Mouse (Mus musculus): ENCODE measurements at regions not wholly inside any gene's neighbourhood (a gene's known extent, or its start where the extent isn't known, plus 50 kb on each side); places are given as distances from the start of the nearest gene placed in this dataset.

DNA sequence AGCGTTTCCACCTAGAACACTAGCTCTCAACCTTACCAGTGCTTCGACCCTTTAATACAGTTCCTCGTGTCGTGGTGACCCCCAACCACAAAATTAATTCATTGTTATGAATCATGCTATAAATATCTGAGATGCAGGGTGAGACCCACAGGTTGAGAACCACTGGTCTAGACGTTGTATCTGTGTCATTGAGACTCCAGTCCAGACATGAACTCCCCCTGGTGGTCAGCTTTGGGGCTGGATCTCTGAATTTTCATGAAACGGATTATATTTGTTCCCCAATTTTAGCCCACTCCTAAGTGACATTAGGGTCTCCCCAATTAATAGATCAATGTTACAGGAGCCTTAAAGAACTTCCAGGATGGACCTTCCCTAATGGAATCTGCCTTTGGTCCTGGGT lies 81.3 kb upstream of the Tmem150c start:
- 76% methylated on average over 6 of the region's 6 CpGs for WGBS
- Histone ChIP-seq H3K9ac (no peak overlapping the region), H3K4me3 (no peak overlapping the region), H3K9me3 (no peaks in the 10 kb centered on the region), H3K27ac (no peak overlapping the region), H3K36me3 (no peaks in the 10 kb centered on the region), H3K4me2 (no peak overlapping the region), H3K4me1 (no peaks in the 10 kb centered on the region; the same call in 1 of the 2 replicates), H3K27me3 (no peaks in the 10 kb centered on the region; the same call in 1 of the 2 replicates)
- ATAC-seq (ENCODE audit: insufficient number of reproducible peaks, insufficient read depth, low FRiP score, low TSS enrichment, low read depth): no peak

DNA sequence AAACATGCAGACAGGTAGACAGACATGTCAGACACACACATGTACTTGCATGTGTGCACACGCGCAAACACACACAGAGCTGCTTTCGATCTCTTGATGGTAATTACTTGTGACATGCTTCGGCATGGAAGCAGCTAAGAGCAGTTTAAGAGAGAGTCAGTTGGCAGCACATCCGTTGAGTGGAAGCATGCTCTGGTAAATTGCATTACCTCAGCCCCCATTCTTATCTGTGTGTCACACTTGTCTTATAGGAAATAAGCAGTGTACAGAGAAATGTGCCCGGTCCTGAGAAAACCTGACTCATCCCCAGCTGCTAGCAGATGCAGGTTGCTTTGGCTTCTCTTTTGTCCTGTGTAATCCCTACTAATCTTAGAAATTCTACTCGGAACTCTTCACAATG lies 80.0 kb upstream of the Tmem150c start:
- Histone ChIP-seq H3K9me3 (no peaks in the 10 kb centered on the region), H3K4me1 (peaks cover 2% of the 10 kb centered on the region; the same call in 1 of the 2 replicates), H3K36me3 (no peaks in the 10 kb centered on the region), H3K27ac (no peak overlapping the region), H3K4me3 (no peak overlapping the region), H3K27me3 (no peaks in the 10 kb centered on the region), H3K9ac (no peak overlapping the region), H3K4me2 (no peak overlapping the region)
- 50% methylated on average over 7 of the region's 7 CpGs for WGBS
- ATAC-seq (ENCODE audit: insufficient number of reproducible peaks, insufficient read depth, low FRiP score, low TSS enrichment, low read depth): no peak

DNA sequence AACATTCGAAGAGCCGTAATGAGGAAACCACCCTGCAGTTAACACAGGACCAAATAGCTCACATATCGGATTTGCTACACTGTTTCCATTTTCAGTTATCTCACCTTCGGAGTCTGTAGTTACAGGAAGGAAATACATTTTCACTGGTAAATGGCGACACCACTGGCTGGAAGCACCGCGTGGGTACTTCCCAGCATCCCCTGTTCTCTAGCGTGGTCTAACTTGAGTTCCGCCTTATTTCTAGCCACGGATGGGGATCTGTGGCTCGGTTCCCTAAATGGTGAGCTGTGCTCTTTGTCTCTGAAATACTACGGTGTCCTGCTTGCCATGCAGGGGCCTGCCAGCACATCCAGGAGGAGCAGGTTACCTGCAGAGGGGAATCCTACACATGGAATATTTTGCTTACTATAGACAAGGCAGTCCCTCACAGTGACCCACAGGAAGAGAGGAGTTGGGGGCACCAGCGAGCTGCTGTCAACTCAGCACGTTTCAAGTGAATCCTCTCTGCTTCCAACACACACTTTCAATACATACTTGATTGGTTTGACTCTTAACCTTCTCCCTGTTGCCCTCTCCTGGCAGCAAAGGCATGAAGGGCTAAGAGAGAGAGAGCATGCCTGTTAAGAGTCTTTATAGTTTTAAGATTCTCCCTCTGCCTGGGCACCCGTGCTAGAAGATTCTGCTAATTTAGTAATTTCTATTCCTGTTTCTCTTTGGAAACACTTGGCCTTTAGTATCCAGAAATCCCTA lies 78.9 kb upstream of the Tmem150c start:
- H3K4me2 ChIP-seq: no peak overlapping the region
- H3K9me3 ChIP-seq: no peaks in the 10 kb centered on the region
- ATAC-seq (ENCODE audit: insufficient number of reproducible peaks, insufficient read depth, low FRiP score, low TSS enrichment, low read depth): no peak
- no peaks in the 10 kb centered on the region for H3K36me3 ChIP-seq
- H3K27ac ChIP-seq: no peak overlapping the region
- H3K4me3 ChIP-seq: no peak overlapping the region
- WGBS: 78% methylated on average over 15 of the region's 15 CpGs
- no peaks in the 10 kb centered on the region for H3K27me3 ChIP-seq
- peaks cover 2% of the 10 kb centered on the region; the same call in 1 of the 2 replicates for H3K4me1 ChIP-seq
- H3K9ac ChIP-seq: no peak overlapping the region

DNA sequence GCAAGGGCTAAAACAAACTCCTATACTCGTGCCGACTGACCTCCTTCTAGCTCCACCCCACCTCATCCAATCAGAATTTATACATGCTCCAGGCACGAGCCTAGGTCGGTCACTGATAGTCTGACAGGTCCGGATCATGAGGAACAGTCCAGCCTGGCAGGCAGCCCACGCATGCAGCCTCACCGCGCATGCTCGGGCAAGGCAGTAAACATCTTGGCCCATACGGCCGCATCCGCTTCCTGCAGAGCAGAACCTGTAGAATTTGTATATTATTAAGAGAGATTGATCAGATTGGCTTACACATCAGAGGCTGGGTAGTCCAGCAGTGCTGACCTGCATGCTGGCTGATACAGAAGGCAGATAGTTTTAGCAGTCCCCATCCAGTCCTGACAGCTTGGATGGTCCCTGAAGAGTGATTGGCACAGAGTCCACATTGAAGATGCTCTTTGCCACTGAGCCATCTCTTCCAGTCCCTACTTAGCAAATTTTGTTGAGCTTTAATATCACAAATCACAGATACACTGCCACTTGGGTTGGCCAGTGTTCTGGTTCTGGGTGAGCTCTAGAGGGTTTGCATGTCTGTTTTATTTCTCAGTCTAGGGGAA lies 78.2 kb upstream of the Tmem150c start:
- H3K36me3 ChIP-seq: no peaks in the 10 kb centered on the region
- H3K9ac ChIP-seq: no peak overlapping the region
- no peak overlapping the region for H3K27ac ChIP-seq
- ATAC-seq (ENCODE audit: insufficient number of reproducible peaks, insufficient read depth, low FRiP score, low TSS enrichment, low read depth): no peak
- H3K4me1 ChIP-seq: peaks cover 2% of the 10 kb centered on the region; the same call in 1 of the 2 replicates
- 92% methylated on average over 12 of the region's 12 CpGs for WGBS
- H3K9me3 ChIP-seq: no peaks in the 10 kb centered on the region
- H3K4me2 ChIP-seq: no peak overlapping the region
- no peaks in the 10 kb centered on the region for H3K27me3 ChIP-seq
- H3K4me3 ChIP-seq: no peak overlapping the region

DNA sequence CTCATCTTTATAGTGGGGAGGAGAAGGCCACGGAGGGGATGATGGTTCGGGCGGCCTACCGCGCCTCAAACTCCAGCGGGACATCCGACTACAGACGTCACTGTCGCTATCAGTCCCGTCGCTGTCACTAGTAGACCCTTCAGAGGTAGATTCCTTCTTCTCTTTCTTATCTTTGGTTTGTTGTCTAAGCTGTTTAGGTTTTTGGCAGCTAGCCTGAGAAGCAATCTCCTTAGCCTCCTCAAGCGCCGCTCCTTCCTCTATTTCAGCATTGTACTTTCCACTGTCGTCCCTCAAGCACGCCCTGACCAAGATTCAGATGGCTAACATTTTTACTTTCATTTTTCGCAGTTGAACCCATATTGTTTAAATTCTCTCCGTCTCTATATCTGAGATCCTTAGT lies 76.7 kb upstream of the Tmem150c start:
- Histone ChIP-seq H3K4me2 (no peak overlapping the region), H3K27ac (no peak overlapping the region), H3K4me3 (no peak overlapping the region), H3K27me3 (no peaks in the 10 kb centered on the region), H3K9ac (no peak overlapping the region), H3K36me3 (no peaks in the 10 kb centered on the region), H3K9me3 (no peaks in the 10 kb centered on the region), H3K4me1 (peaks cover 16% of the 10 kb centered on the region)
- ATAC-seq (ENCODE audit: insufficient number of reproducible peaks, insufficient read depth, low FRiP score, low TSS enrichment, low read depth): no peak
- WGBS: 91% methylated on average over 17 of the region's 17 CpGs

DNA sequence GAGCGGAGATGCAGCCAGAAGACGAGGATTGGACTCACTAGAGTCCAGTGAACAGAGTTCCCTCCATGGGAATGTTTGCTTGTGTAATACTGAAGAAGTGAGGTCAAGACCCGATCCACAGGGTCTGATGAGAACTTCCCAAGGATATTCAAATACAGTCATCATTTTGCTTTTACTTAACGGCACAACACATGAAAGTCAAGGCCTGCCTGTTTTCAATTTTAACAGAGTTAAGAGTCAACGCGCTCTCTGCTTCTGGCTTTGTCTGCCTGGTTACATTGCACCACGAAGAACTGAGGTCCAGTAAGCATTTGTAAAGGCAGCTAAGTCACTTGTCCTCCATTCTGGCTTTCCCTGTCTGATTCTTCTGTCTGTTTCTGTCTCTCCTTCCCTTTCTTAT lies 72.5 kb upstream of the Tmem150c start:
- Histone ChIP-seq H3K9ac (no peak overlapping the region), H3K9me3 (no peaks in the 10 kb centered on the region), H3K36me3 (no peaks in the 10 kb centered on the region), H3K27me3 (0 out of 2 replicates have a peak, but pooled peaks cover 7% of the 10 kb centered on the region), H3K4me3 (no peak overlapping the region), H3K4me2 (no peak overlapping the region), H3K4me1 (peaks cover 20% of the 10 kb centered on the region), H3K27ac (no peak overlapping the region)
- ATAC-seq (ENCODE audit: insufficient number of reproducible peaks, insufficient read depth, low FRiP score, low TSS enrichment, low read depth): no peak
- 38% methylated on average over 7 of the region's 7 CpGs for WGBS

DNA sequence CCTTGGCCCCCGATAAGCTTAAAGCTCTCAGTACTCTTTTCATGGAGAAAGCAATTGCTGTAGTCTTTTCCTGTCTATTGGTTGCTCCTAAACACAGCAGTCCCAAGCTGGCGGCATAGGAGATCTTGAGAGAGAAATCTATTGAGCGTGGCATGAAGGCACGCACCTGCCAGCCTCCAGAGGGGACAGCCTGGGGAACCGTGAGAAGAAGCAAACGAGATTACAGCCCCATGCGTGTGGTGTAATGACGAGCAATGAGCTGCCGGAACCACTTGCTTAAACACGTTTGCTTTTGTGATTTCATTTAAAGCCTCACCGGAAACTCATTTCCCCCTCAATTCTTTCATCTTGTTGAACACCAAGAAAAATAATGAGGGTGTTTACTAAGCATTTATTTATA lies 72.0 kb upstream of the Tmem150c start:
- no peak overlapping the region for H3K9ac ChIP-seq
- no peak for ATAC-seq (ENCODE audit: insufficient number of reproducible peaks, insufficient read depth, low FRiP score, low TSS enrichment, low read depth)
- 0 out of 2 replicates have a peak, but pooled peaks cover 7% of the 10 kb centered on the region for H3K27me3 ChIP-seq
- H3K4me3 ChIP-seq: no peak overlapping the region
- no peak overlapping the region for H3K4me2 ChIP-seq
- 66% methylated on average over 11 of the region's 11 CpGs for WGBS
- H3K27ac ChIP-seq: no peak overlapping the region
- H3K9me3 ChIP-seq: no peaks in the 10 kb centered on the region
- no peaks in the 10 kb centered on the region for H3K36me3 ChIP-seq
- H3K4me1 ChIP-seq: peaks cover 25% of the 10 kb centered on the region

DNA sequence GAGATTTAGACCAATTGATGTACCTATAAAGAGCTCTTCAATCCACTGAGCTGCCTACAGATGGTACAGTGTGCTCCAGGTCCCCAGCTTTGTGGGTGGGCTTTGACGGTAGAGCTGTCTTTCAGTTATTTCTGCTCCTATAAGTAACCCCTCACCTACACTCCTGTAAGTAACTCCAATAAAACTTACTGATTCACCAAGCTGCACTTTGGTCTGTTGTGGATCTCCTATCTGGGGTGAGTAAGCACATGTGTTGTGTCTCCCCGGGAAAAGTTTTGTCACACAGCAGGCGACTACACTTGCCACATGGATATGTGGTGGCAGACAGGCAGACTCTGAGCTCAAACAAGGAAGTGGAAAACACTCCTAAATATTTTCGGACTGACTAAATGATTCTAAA lies 70.4 kb upstream of the Tmem150c start:
- Histone ChIP-seq H3K27ac (no peak overlapping the region), H3K36me3 (no peaks in the 10 kb centered on the region), H3K27me3 (0 out of 2 replicates have a peak, but pooled peaks cover 7% of the 10 kb centered on the region), H3K4me1 (peaks cover 25% of the 10 kb centered on the region), H3K4me3 (no peak overlapping the region), H3K9ac (no peak overlapping the region), H3K9me3 (no peaks in the 10 kb centered on the region), H3K4me2 (no peak overlapping the region)
- 88% methylated on average over 4 of the region's 4 CpGs for WGBS
- ATAC-seq (ENCODE audit: insufficient number of reproducible peaks, insufficient read depth, low FRiP score, low TSS enrichment, low read depth): no peak

DNA sequence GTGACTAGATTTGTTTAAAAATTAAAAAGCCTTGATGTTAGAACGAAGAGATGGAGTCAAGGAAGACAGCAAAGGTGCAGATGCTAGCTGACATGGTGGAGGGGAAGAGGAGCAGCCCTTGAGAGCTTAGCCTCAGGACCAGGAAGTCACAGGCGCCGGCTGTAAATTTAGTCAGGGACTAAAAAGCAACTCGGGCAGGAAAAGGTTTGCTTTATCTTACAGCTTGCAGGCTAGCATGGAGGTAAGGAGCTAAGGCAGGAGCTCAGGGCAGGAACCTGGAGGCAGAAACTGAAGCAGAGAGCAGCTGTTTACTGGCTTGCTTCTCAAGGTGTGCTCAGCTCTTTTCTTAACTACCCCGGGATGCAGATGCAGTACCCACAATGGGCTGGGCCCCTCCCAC lies 68.3 kb upstream of the Tmem150c start:
- Histone ChIP-seq H3K36me3 (no peaks in the 10 kb centered on the region), H3K4me1 (peaks cover 23% of the 10 kb centered on the region)

DNA sequence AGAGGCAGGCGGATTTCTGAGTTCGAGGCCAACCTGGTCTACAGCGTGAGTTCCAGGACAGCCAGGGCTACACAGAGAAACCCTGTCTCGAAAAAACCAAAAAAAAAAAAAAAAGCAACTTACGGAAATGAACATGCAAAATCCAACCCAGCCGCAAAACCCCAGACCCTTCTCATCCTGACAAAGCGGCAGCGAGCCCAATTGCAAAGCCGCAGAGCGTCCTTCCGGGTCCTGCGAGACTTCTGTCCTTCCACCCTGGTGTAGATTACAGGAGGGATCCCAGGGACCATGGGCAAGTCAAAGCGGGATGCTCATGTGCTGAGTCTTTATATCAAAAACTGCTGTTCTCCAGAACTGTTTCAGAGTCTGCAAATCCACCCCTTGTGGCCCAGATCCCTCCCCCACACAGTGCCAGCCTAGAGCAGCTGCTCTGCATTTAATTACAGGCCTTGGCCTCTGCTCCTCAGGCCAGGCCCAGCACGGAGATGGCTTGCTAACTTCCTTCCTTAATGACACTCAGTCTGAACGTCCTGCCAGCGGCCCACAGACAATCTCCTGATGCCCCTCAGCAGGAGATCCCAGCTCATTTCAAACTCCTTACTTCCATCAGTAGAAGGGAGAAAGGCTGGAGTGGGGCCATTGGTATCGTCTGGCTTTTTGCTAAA lies 67.1 kb upstream of the Tmem150c start:
- Histone ChIP-seq H3K27me3 (peaks cover 13% of the 10 kb centered on the region; the same call in 1 of the 2 replicates), H3K9ac (no peak overlapping the region), H3K4me3 (no peak overlapping the region), H3K4me2 (peak overlapping the region; percentile 37; the same call in 1 of the 2 replicates), H3K36me3 (no peaks in the 10 kb centered on the region), H3K27ac (peak overlapping the region; percentile 41), H3K4me1 (peaks cover 13% of the 10 kb centered on the region), H3K9me3 (no peaks in the 10 kb centered on the region)
- 35% methylated on average over 17 of the region's 17 CpGs for WGBS
- ATAC-seq (ENCODE audit: insufficient number of reproducible peaks, insufficient read depth, low FRiP score, low TSS enrichment, low read depth): 0 out of 2 replicates have a peak, but pooled peaks have one; percentile 62

More for the DNA sequence above, 68.3 kb upstream of the Tmem150c start:
- Histone ChIP-seq H3K27me3 (peaks cover 13% of the 10 kb centered on the region; the same call in 1 of the 2 replicates), H3K27ac (peak overlapping the region; percentile 30; the same call in 1 of the 2 replicates), H3K4me2 (no peak overlapping the region), H3K9ac (no peak overlapping the region), H3K4me3 (no peak overlapping the region), H3K9me3 (no peaks in the 10 kb centered on the region)
- no peak for ATAC-seq (ENCODE audit: insufficient number of reproducible peaks, insufficient read depth, low FRiP score, low TSS enrichment, low read depth)
- 65% methylated on average over 5 of the region's 5 CpGs for WGBS

DNA sequence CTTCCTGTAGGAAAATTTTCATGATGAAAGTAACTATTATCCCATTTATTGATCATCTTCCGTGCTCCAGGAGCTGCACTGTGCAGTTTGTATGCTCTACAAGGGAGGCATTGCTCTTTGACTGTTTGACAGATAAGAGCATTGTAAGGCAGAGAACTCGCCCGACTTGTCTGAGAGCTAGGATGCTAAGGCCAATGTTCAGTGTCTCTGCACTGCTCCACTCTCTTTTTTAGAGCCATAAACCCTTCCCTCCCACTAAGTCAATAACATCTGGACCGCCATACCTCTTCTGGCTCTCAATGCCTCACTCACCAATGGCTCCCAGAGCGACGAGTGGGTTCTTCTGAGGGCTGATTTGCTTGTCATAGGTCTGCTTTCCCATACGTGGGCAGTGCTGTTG lies 65.9 kb upstream of the Tmem150c start:
- Histone ChIP-seq H3K4me3 (no peak overlapping the region), H3K9ac (no peak overlapping the region), H3K4me2 (no peak overlapping the region), H3K9me3 (no peaks in the 10 kb centered on the region), H3K4me1 (peaks cover 16% of the 10 kb centered on the region), H3K27me3 (peaks cover 7% of the 10 kb centered on the region; the same call in 1 of the 2 replicates), H3K27ac (no peak overlapping the region), H3K36me3 (no peaks in the 10 kb centered on the region)
- no peak for ATAC-seq (ENCODE audit: insufficient number of reproducible peaks, insufficient read depth, low FRiP score, low TSS enrichment, low read depth)
- 77% methylated on average over 7 of the region's 7 CpGs for WGBS

All from embryonic facial prominence, embryonic 13.5 days (tissue).